Mouse (Mus musculus): ENCODE measurements around the gene Calu. TPM values are rescaled to one million over a fixed set of nuclear protein-coding genes. Genes with fewer than 3 reads are reported as not detected.
A peak's percentile ranks its signal among the peaks of the same experiment; 100 is the strongest.

Gene Calu
- total and polyA plus RNA-seq, 3 experiments, result 79.4 to 419 (median 98.0) TPM

DNA sequence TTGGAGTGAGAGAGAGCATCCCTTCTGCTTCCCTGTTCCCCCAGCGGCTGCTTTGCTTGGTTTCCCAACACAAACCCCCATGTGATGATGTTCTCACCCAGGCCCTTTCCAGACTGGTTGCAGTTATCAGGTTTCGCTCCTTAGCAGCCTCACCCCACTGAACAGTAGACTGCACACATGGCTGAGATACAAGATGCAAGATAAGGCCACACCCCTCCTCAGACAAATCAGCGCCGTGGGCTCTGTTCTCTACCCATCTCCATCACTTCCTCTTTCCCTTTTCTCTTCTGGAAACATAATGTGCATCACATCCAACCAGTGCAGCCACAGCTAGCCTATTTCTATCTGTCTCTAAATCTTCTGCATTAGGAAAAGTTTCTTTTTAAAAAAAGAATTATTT, 18.4 kb upstream of the Calu start:
- Histone ChIP-seq H3K79me2 (ENCODE audit: control insufficient read depth, insufficient read depth, low read length, poor library complexity) (no peaks in the 10 kb centered on the region), H3K4me1 (ENCODE audit: control insufficient read depth in 1 of 2, insufficient read depth in 2 of 2, low read length in 2 of 2) (peaks cover 0 to 6% of the 10 kb centered on the region in 2 experiments; a peak in 1 of 4 replicates), H3K9ac (ENCODE audit: control insufficient read depth, low read depth, low read length, poor library complexity, severe bottlenecking) (no peak overlapping the region), H3K4me3 (ENCODE audit: control insufficient read depth in 1 of 2, insufficient read depth in 1 of 2, low read depth in 2 of 2, low read length in 2 of 2) (no peak overlapping the region), H3K36me3 (ENCODE audit: control insufficient read depth in 1 of 2, insufficient read depth in 2 of 2, low read length in 2 of 2) (peaks cover 0 to 4% of the 10 kb centered on the region in 2 experiments; a peak in 2 of 4 replicates), H3K27ac (ENCODE audit: control insufficient read depth, low read depth, low read length) (no peak overlapping the region), H3K9me3 (replicated peaks; ENCODE audit: insufficient read depth, low read length) (no peaks in the 10 kb centered on the region), H3K27me3 (ENCODE audit: control insufficient read depth in 1 of 2, insufficient read depth in 2 of 2, low read length in 2 of 2) (peaks cover 0 to 3% of the 10 kb centered on the region in 2 experiments; a peak in 1 of 4 replicates)
- DNase-seq (ENCODE audit: low read depth, low spot score), result peak; percentile 82
- TF ChIP-seq CTCF (IDR thresholded peaks at IDR 0.05 in 2 of 3, conservative IDR thresholded peaks at IDR 0.05 in 1 of 3; ENCODE audit: control insufficient read depth in 1 of 3, insufficient read depth in 1 of 3, low read depth in 2 of 3, low read length in 3 of 3, poor library complexity in 1 of 3, severe bottlenecking in 1 of 3), result no peak
- no peak for TF ChIP-seq ELF1 (IDR thresholded peaks at IDR 0.05; ENCODE audit: low read depth, low read length)
- TF ChIP-seq RAD21 (IDR thresholded peaks at IDR 0.05; ENCODE audit: low read depth, low read length), result no peak
- no peak for TF ChIP-seq KAT2A (conservative IDR thresholded peaks at IDR 0.05; ENCODE audit: low read depth, low read length)
- no peak for TF ChIP-seq POLR2A (IDR thresholded peaks at IDR 0.05; ENCODE audit: control insufficient read depth in 1 of 2, insufficient read depth in 1 of 2, low read depth in 1 of 2, low read length in 2 of 2, poor library complexity in 1 of 2)
- TF ChIP-seq SIN3A (IDR thresholded peaks at IDR 0.05; ENCODE audit: low read length), result peak; percentile 84
- peak; percentile 81 to 83 for TF ChIP-seq EP300 (IDR thresholded peaks at IDR 0.05; ENCODE audit: low read depth in 1 of 2, low read length in 2 of 2)
- peak; percentile 71; the same call in 1 of the 2 replicates for TF ChIP-seq BHLHE40 (IDR thresholded peaks at IDR 0.05; ENCODE audit: borderline replicate concordance, low read depth, low read length)
- no peak for TF ChIP-seq ZMIZ1 (IDR thresholded peaks at IDR 0.05; ENCODE audit: low read depth, low read length)
- no peak for TF ChIP-seq POLR2AphosphoS2 (IDR thresholded peaks at IDR 0.05; ENCODE audit: low read length)
- TF ChIP-seq MAFK (IDR thresholded peaks at IDR 0.05; ENCODE audit: borderline replicate concordance, low read depth, low read length), result no peak
- TF ChIP-seq POLR2AphosphoS5 (IDR thresholded peaks at IDR 0.05; ENCODE audit: borderline replicate concordance, low read depth, low read length), result no peak
- no peak for TF ChIP-seq CHD2 (IDR thresholded peaks at IDR 0.05; ENCODE audit: low read length)
- peak; percentile 96 for TF ChIP-seq GATA1 (IDR thresholded peaks at IDR 0.05; ENCODE audit: low read depth, low read length)
- peak; percentile 79 for TF ChIP-seq TCF12 (IDR thresholded peaks at IDR 0.05; ENCODE audit: low read depth, low read length)
- peak; percentile 65; the same call in 1 of the 2 replicates for TF ChIP-seq MXI1 (IDR thresholded peaks at IDR 0.05; ENCODE audit: low read depth, low read length)
- TF ChIP-seq CHD1 (IDR thresholded peaks at IDR 0.05; ENCODE audit: low read depth, low read length), result no peak
- TF ChIP-seq MAZ (IDR thresholded peaks at IDR 0.05; ENCODE audit: low read depth, low read length), result 0 out of 2 replicates have a peak, but pooled peaks have one; percentile 27
- no peak for TF ChIP-seq ZNF384 (IDR thresholded peaks at IDR 0.05; ENCODE audit: low read depth, low read length)
- no peak for TF ChIP-seq USF2 (IDR thresholded peaks at IDR 0.05; ENCODE audit: borderline replicate concordance in 1 of 2, insufficient read depth in 1 of 2, low read depth in 1 of 2, low read length in 2 of 2)
- TF ChIP-seq MYC (IDR thresholded peaks at IDR 0.05; ENCODE audit: low read depth, low read length), result peak; percentile 91
- TF ChIP-seq TAL1 (IDR thresholded peaks at IDR 0.05; ENCODE audit: low read length), result peak; percentile 34; the same call in 1 of the 2 replicates
- TF ChIP-seq MYB (IDR thresholded peaks at IDR 0.05; ENCODE audit: low read depth, low read length), result no peak
- no peak for TF ChIP-seq ZC3H11A (IDR thresholded peaks at IDR 0.05; ENCODE audit: low read depth, low read length)
- TF ChIP-seq MEF2A (IDR thresholded peaks at IDR 0.05; ENCODE audit: extremely low read depth, insufficient replicate concordance, low read depth, low read length, poor library complexity, severe bottlenecking), result no peak
- TF ChIP-seq MAX (IDR thresholded peaks at IDR 0.05; ENCODE audit: low read length), result peak; percentile 81
- TF ChIP-seq SMC3 (IDR thresholded peaks at IDR 0.05; ENCODE audit: low read depth, low read length), result no peak
- TF ChIP-seq TBP (IDR thresholded peaks at IDR 0.05; ENCODE audit: low read depth, low read length), result no peak
- TF ChIP-seq NRF1 (IDR thresholded peaks at IDR 0.05; ENCODE audit: insufficient read depth, low read depth, low read length, poor library complexity, severe bottlenecking), result no peak
- peak; percentile 99 for TF ChIP-seq RCOR1 (IDR thresholded peaks at IDR 0.05; ENCODE audit: low read depth, low read length)
- TF ChIP-seq USF1 (IDR thresholded peaks at IDR 0.05; ENCODE audit: low read depth, low read length), result peak; percentile 43
- TF ChIP-seq JUND (IDR thresholded peaks at IDR 0.05; ENCODE audit: low read depth, low read length), result no peak
- TF ChIP-seq ZKSCAN1 (IDR thresholded peaks at IDR 0.05; ENCODE audit: low read depth, low read length), result no peak
- TF ChIP-seq GABPA (IDR thresholded peaks at IDR 0.05; ENCODE audit: low read depth, low read length), result no peak
- peak; percentile 87 for TF ChIP-seq ETS1 (IDR thresholded peaks at IDR 0.05; ENCODE audit: low read depth, low read length)
- no peak for TF ChIP-seq UBTF (IDR thresholded peaks at IDR 0.05; ENCODE audit: borderline replicate concordance, insufficient read depth, low read depth, low read length)
- TF ChIP-seq NELFE (IDR thresholded peaks at IDR 0.05; ENCODE audit: low read depth, low read length), result no peak

Data from MEL (cell line).